Comparison of ENCODE assay signal across 8 mouse cellular contexts in genomic region chr13:9765537-9765851, GRCm38 (mm10). TPM values are rescaled to one million over a fixed set of nuclear protein-coding genes. Genes with fewer than 3 reads are reported as not detected.
A peak's percentile ranks its signal among the peaks of the same experiment; 100 is the strongest.
DNase-seq lines count a peak whose midpoint lies in the region; ATAC-seq and TF ChIP-seq lines count a peak whose summit lies in the region.

No protein-coding gene starts in this region.

- peak overlapping the region; percentile 70 for H3K4me2 ChIP-seq in embryonic facial prominence, embryonic 11.5 days (ENCODE audit: low read depth, low read length)
- peak overlapping the region; percentile 84 for H3K4me2 ChIP-seq in intestine, embryonic 14.5 days (ENCODE audit: low read length)
- peak overlapping the region; percentile 78 for H3K4me2 ChIP-seq in neural tube, embryonic 12.5 days (replicated peaks)

- WGBS in embryonic facial prominence, embryonic 11.5 days = 7% methylated on average over 4 of the region's 4 CpGs
- WGBS in intestine, embryonic 14.5 days = 6% methylated on average over 4 of the region's 4 CpGs
- 9% methylated on average over 4 of the region's 4 CpGs for WGBS in neural tube, embryonic 12.5 days

- no peak for DNase-seq in left cerebral cortex, adult 2 months (ENCODE audit: extremely low spot score in 1 of 2, low spot score in 2 of 2)
- DNase-seq in left cerebral cortex, adult 9 months (ENCODE audit: low spot score in 2 of 2) = no peak
- DNase-seq in embryonic facial prominence, embryonic 11.5 days (ENCODE audit: low spot score) = peak; percentile 40
- DNase-seq in intestine, embryonic 14.5 days (ENCODE audit: low spot score) = no peak
- no peak for DNase-seq in layer of hippocampus, postnatal 36 days
- no peak for DNase-seq in layer of hippocampus, adult 9-10 months (ENCODE audit: low spot score)
- DNase-seq in thymus, postnatal 10 days (ENCODE audit: low spot score in 2 of 2) = no peak

- no peaks in the 10 kb centered on the region for H3K9me3 ChIP-seq in embryonic facial prominence, embryonic 11.5 days (replicated peaks; ENCODE audit: control insufficient read depth, low read length)
- no peaks in the 10 kb centered on the region for H3K9me3 ChIP-seq in intestine, embryonic 14.5 days (ENCODE audit: control insufficient read depth, low read length)
- H3K9me3 ChIP-seq in neural tube, embryonic 12.5 days = no peaks in the 10 kb centered on the region

- TF ChIP-seq CTCF in left cerebral cortex, adult 2 months (IDR thresholded peaks at IDR 0.05) = no peak

- peak overlapping the region; percentile 93 for H3K4me3 ChIP-seq in left cerebral cortex, adult 2 months
- H3K4me3 ChIP-seq in embryonic facial prominence, embryonic 11.5 days (ENCODE audit: low read depth, low read length) = peak overlapping the region; percentile 94
- peak overlapping the region; percentile 91 for H3K4me3 ChIP-seq in intestine, embryonic 14.5 days (ENCODE audit: low read depth, low read length)
- peak overlapping the region; percentile 95 for H3K4me3 ChIP-seq in neural tube, embryonic 12.5 days

- intact Hi-C loops in left cerebral cortex, adult 2 months (cut with DNase I) = loop anchor here (10.0 kb wide), 2 partner anchors 771 to 891 kb away; partner anchors contain the start of genes Gtpbp4 and Wdr37

- H3K36me3 ChIP-seq in embryonic facial prominence, embryonic 11.5 days (replicated peaks; ENCODE audit: control insufficient read depth, insufficient read depth, low read depth, low read length) = no peaks in the 10 kb centered on the region
- no peaks in the 10 kb centered on the region for H3K36me3 ChIP-seq in intestine, embryonic 14.5 days (ENCODE audit: control insufficient read depth, insufficient read depth, low read length)
- no peaks in the 10 kb centered on the region for H3K36me3 ChIP-seq in neural tube, embryonic 12.5 days

- no peaks in the 10 kb centered on the region for H3K27me3 ChIP-seq in embryonic facial prominence, embryonic 11.5 days (ENCODE audit: control insufficient read depth, insufficient read depth, low read length)
- no peaks in the 10 kb centered on the region for H3K27me3 ChIP-seq in intestine, embryonic 14.5 days (replicated peaks; ENCODE audit: control insufficient read depth, insufficient read depth, low read length)
- H3K27me3 ChIP-seq in neural tube, embryonic 12.5 days (replicated peaks) = no peaks in the 10 kb centered on the region

- no peaks in the 10 kb centered on the region; the same call in 1 of the 2 replicates for H3K4me1 ChIP-seq in embryonic facial prominence, embryonic 11.5 days (ENCODE audit: control insufficient read depth, insufficient read depth, low read length)
- H3K4me1 ChIP-seq in intestine, embryonic 14.5 days (replicated peaks; ENCODE audit: control insufficient read depth, insufficient read depth, low read length) = peaks cover 30% of the 10 kb centered on the region
- peaks cover 31% of the 10 kb centered on the region for H3K4me1 ChIP-seq in neural tube, embryonic 12.5 days

- 0 out of 2 replicates have a peak overlapping the region, but pooled peaks have one; percentile 91 for H3K27ac ChIP-seq in left cerebral cortex, adult 2 months
- peak overlapping the region; percentile 100; the same call in 1 of the 2 replicates for H3K27ac ChIP-seq in embryonic facial prominence, embryonic 11.5 days (replicated peaks; ENCODE audit: low read depth, low read length)
- peak overlapping the region; percentile 99 for H3K27ac ChIP-seq in intestine, embryonic 14.5 days (ENCODE audit: low read depth)
- no peak overlapping the region for H3K27ac ChIP-seq in neural tube, embryonic 12.5 days

- peak overlapping the region; percentile 100 for H3K9ac ChIP-seq in embryonic facial prominence, embryonic 11.5 days (replicated peaks; ENCODE audit: low read length)
- peak overlapping the region; percentile 99 for H3K9ac ChIP-seq in intestine, embryonic 14.5 days (ENCODE audit: low read length)
- peak overlapping the region; percentile 99 for H3K9ac ChIP-seq in neural tube, embryonic 12.5 days

- ATAC-seq in embryonic facial prominence, embryonic 11.5 days (replicated peaks; ENCODE audit: insufficient number of reproducible peaks, low FRiP score, low TSS enrichment, low read depth) = no peak
- ATAC-seq in intestine, embryonic 14.5 days (replicated peaks; ENCODE audit: low FRiP score, low TSS enrichment, low read depth) = no peak
- no peak for ATAC-seq in neural tube, embryonic 12.5 days (ENCODE audit: low FRiP score, low read depth)

RNA-seq across cellular contexts. Expression of gene Zmynd11, which starts 0.4 kb away (rescaled TPM):
- total RNA-seq in left cerebral cortex, adult 2 months (2021) = 100 to 1,000 TPM; 241 to 258 TPM
- 123 and 132 TPM in 2 replicates for polyA plus RNA-seq in embryonic facial prominence, embryonic 11.5 days (2014; fragmentation: Nextera tagmentation; extraction: Ambion mirVana)
- 117 and 123 TPM in 2 replicates for polyA plus RNA-seq in intestine, embryonic 14.5 days (2014; fragmentation: Nextera tagmentation; extraction: Ambion mirVana)
- 109 and 112 TPM in 2 replicates for polyA plus RNA-seq in neural tube, embryonic 12.5 days (2016; fragmentation: Nextera tagmentation; extraction: Ambion mirVana)
- total RNA-seq in layer of hippocampus, postnatal 36 days (2021) = 100 to 1,000 TPM; 277 to 302 TPM
